Mouse (Mus musculus): Measurements from ENCODE around the gene Stambp. TPM values are rescaled to one million over a fixed set of nuclear protein-coding genes. Genes with fewer than 3 reads are reported as not detected.

Stambp gene
- polyA plus RNA-seq, 1 experiment from 2014 or later, result 28.3 TPM

DNA sequence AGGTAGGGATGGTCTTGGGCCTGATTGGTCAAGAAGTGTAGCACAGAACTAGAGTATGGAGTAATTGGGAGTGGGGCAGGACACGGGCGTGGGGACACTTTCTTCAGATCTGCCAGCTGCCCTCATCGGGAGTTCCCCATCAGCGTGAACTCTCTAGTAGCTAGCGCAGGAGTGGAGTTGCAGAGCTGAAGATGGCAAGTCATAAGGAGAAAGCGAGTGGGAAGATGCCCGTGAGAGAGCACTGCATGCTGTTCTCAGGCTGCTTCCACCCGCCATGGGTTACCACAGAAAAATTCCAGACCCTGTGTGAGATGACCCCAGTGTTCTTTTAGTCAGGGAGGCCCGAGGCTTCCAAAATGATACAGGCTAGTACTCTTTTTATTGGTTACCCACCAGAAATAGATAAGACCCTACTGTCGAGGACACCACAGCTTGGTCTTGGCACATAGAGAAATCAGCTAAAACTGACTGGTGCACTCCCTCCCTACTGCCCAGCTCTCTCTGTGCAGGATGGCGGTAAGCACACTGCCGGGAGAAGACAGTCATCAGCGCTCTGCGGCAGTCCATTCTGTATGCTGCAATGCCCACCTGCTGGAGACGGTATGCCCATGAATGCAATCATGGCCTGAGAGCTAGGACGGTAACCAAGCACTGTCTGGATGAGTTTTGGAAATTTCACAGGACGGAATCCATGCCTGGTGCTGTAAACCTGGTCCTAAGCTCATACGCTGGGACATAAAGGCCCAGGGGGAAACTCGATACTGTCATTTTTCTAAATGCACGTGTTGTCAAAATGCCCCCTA, 9.8 kb upstream of the Stambp start:
- 0 out of 2 replicates have a peak, but pooled peaks have one; percentile 9 for ATAC-seq (ENCODE audit: low FRiP score)

DNA sequence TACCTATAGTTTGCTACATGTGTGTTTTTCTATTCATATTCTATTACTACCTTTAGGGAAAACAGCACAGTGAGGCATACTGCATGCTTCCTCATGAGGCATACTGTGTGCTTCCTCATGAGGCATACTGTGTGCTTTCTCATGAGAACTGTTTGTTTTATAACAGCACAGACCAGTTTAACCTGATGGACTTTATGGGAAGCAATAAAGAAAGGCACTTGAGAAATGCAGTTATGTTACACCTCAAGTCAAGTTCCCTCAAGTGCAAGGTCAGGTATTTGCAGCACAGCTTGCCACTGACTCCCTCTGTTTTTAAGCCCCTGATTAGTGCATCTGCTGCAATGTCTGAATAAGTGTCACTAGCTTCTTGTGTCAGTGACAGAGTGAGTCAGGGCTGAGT, 5.0 kb upstream of the Stambp start:
- DNase-seq (ENCODE audit: low spot score, missing footprints), result no peak
- Histone ChIP-seq H3K9ac (ENCODE audit: low read length) (no peak overlapping the region), H3K36me3 (ENCODE audit: control insufficient read depth, insufficient read depth, low read length) (no peaks in the 10 kb centered on the region), H3K4me1 (ENCODE audit: control insufficient read depth, insufficient read depth, low read length) (peaks cover 4% of the 10 kb centered on the region), H3K27me3 (ENCODE audit: control insufficient read depth, insufficient read depth, low read length) (no peaks in the 10 kb centered on the region; the same call in 1 of the 2 replicates), H3K4me3 (ENCODE audit: low read depth, low read length) (no peak overlapping the region), H3K9me3 (ENCODE audit: control insufficient read depth, low read length) (no peaks in the 10 kb centered on the region), H3K27ac (ENCODE audit: low read depth, low read length) (no peak overlapping the region), H3K4me2 (no peak overlapping the region)
- ATAC-seq (ENCODE audit: low FRiP score), result no peak

More for the DNA sequence above, 9.8 kb upstream of the Stambp start:
- Histone ChIP-seq H3K36me3 (ENCODE audit: control insufficient read depth, insufficient read depth, low read length) (no peaks in the 10 kb centered on the region), H3K4me3 (ENCODE audit: low read depth, low read length) (no peak overlapping the region), H3K27ac (ENCODE audit: low read depth, low read length) (no peak overlapping the region), H3K27me3 (ENCODE audit: control insufficient read depth, insufficient read depth, low read length) (no peaks in the 10 kb centered on the region; the same call in 1 of the 2 replicates), H3K9ac (ENCODE audit: low read length) (no peak overlapping the region), H3K4me1 (ENCODE audit: control insufficient read depth, insufficient read depth, low read length) (peaks cover 4% of the 10 kb centered on the region; the same call in 1 of the 2 replicates), H3K9me3 (ENCODE audit: control insufficient read depth, low read length) (no peaks in the 10 kb centered on the region), H3K4me2 (no peak overlapping the region)
- WGBS, result 43% methylated on average over 20 of the region's 20 CpGs
- DNase-seq (ENCODE audit: low spot score, missing footprints), result no peak

- ATAC-seq (ENCODE audit: low FRiP score) (no peak), DNase-seq (ENCODE audit: low spot score, missing footprints) (no peak)
- Histone ChIP-seq H3K9ac (ENCODE audit: low read length) (no peak overlapping the region), H3K36me3 (ENCODE audit: control insufficient read depth, insufficient read depth, low read length) (no peaks in the 10 kb centered on the region), H3K27me3 (ENCODE audit: control insufficient read depth, insufficient read depth, low read length) (no peaks in the 10 kb centered on the region), H3K4me3 (ENCODE audit: low read depth, low read length) (no peak overlapping the region), H3K9me3 (ENCODE audit: control insufficient read depth, low read length) (no peaks in the 10 kb centered on the region), H3K4me1 (ENCODE audit: control insufficient read depth, insufficient read depth, low read length) (peaks cover 10% of the 10 kb centered on the region), H3K27ac (ENCODE audit: low read depth, low read length) (no peak overlapping the region), H3K4me2 (no peak overlapping the region)
- 95% methylated on average over 4 of the region's 4 CpGs for WGBS
These were observed 3.1 kb upstream of the Stambp start for GRCm38 (mm10) chr6:83575609-83576008.

GRCm38 (mm10) chr6:83571840-83572667, 475 bp downstream of the Stambp start:
- Histone ChIP-seq H3K27ac (ENCODE audit: low read depth, low read length) (peak overlapping the region; percentile 40; the same call in 1 of the 2 replicates), H3K4me3 (ENCODE audit: low read depth, low read length) (peak overlapping the region; percentile 80), H3K4me2 (peak overlapping the region; percentile 72), H3K36me3 (ENCODE audit: control insufficient read depth, insufficient read depth, low read length) (no peaks in the 10 kb centered on the region), H3K4me1 (ENCODE audit: control insufficient read depth, insufficient read depth, low read length) (peaks cover 10% of the 10 kb centered on the region), H3K27me3 (ENCODE audit: control insufficient read depth, insufficient read depth, low read length) (no peaks in the 10 kb centered on the region), H3K9ac (ENCODE audit: low read length) (peak overlapping the region; percentile 80), H3K9me3 (ENCODE audit: control insufficient read depth, low read length) (no peaks in the 10 kb centered on the region)
- DNase-seq (ENCODE audit: low spot score, missing footprints), result peak; percentile 97
- peak; percentile 96 for ATAC-seq (ENCODE audit: low FRiP score)
- WGBS, result 5% methylated on average over 37 of the region's 37 CpGs

GRCm38 (mm10) chr6:83568901-83569862, 3.3 kb downstream of the Stambp start:
- ATAC-seq (ENCODE audit: low FRiP score) (no peak), DNase-seq (ENCODE audit: low spot score, missing footprints) (no peak)
- Histone ChIP-seq H3K9me3 (ENCODE audit: control insufficient read depth, low read length) (no peaks in the 10 kb centered on the region), H3K4me2 (no peak overlapping the region), H3K27ac (ENCODE audit: low read depth, low read length) (no peak overlapping the region), H3K9ac (ENCODE audit: low read length) (no peak overlapping the region), H3K4me1 (ENCODE audit: control insufficient read depth, insufficient read depth, low read length) (peaks cover 10% of the 10 kb centered on the region), H3K36me3 (ENCODE audit: control insufficient read depth, insufficient read depth, low read length) (no peaks in the 10 kb centered on the region), H3K4me3 (ENCODE audit: low read depth, low read length) (no peak overlapping the region), H3K27me3 (ENCODE audit: control insufficient read depth, insufficient read depth, low read length) (no peaks in the 10 kb centered on the region)
- 80% methylated on average over 20 of the region's 20 CpGs for WGBS

GRCm38 (mm10) chr6:83555972-83556371, 16.6 kb downstream of the Stambp start:
- no peaks in the 10 kb centered on the region for H3K27me3 ChIP-seq (ENCODE audit: control insufficient read depth, insufficient read depth, low read length)
- DNase-seq (ENCODE audit: low spot score, missing footprints) (no peak), ATAC-seq (ENCODE audit: low FRiP score) (no peak)
- no peak overlapping the region for H3K4me3 ChIP-seq (ENCODE audit: low read depth, low read length)
- no peaks in the 10 kb centered on the region for H3K9me3 ChIP-seq (ENCODE audit: control insufficient read depth, low read length)
- H3K27ac ChIP-seq (ENCODE audit: low read depth, low read length), result no peak overlapping the region
- no peak overlapping the region for H3K4me2 ChIP-seq
- 88% methylated on average over 6 of the region's 6 CpGs for WGBS
- H3K9ac ChIP-seq (ENCODE audit: low read length), result no peak overlapping the region
- H3K4me1 ChIP-seq (ENCODE audit: control insufficient read depth, insufficient read depth, low read length), result no peaks in the 10 kb centered on the region
- 0 out of 2 replicates have a peak, but pooled peaks cover under 1% of the 10 kb centered on the region for H3K36me3 ChIP-seq (ENCODE audit: control insufficient read depth, insufficient read depth, low read length)

- Histone ChIP-seq H3K27me3 (ENCODE audit: control insufficient read depth, insufficient read depth, low read length) (no peaks in the 10 kb centered on the region), H3K4me1 (ENCODE audit: control insufficient read depth, insufficient read depth, low read length) (no peaks in the 10 kb centered on the region), H3K4me2 (no peak overlapping the region), H3K9ac (ENCODE audit: low read length) (no peak overlapping the region), H3K36me3 (ENCODE audit: control insufficient read depth, insufficient read depth, low read length) (no peaks in the 10 kb centered on the region; the same call in 1 of the 2 replicates), H3K4me3 (ENCODE audit: low read depth, low read length) (no peak overlapping the region), H3K9me3 (ENCODE audit: control insufficient read depth, low read length) (no peaks in the 10 kb centered on the region), H3K27ac (ENCODE audit: low read depth, low read length) (no peak overlapping the region)
- ATAC-seq (ENCODE audit: low FRiP score) (no peak), DNase-seq (ENCODE audit: low spot score, missing footprints) (no peak)
- whole genome bisulfite sequencing, result 55% methylated on average over 5 of the region's 5 CpGs
These were observed 24.2 kb downstream of the Stambp start for GRCm38 (mm10) chr6:83548346-83548745.

DNA sequence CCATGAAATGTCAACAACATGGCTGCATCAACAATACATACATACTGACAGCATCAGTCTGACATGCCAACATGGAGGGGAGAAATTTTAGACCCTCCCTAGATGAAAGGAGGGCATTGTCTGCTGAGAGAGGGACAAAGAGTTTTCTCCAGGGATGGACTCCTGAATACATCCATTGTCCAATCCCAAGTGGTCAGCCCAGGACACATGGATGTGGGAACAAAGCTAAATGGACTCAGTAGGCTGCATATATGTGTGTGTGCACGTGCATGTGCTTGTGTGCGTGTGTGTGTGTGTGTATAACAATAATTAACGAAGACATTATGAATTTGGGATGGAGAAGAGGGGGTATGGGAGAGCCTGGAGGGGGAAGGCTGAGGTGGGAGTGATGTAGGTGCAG, 26.8 kb downstream of the Stambp start:
- Histone ChIP-seq H3K27me3 (ENCODE audit: control insufficient read depth, insufficient read depth, low read length) (no peaks in the 10 kb centered on the region), H3K9ac (ENCODE audit: low read length) (no peak overlapping the region), H3K36me3 (ENCODE audit: control insufficient read depth, insufficient read depth, low read length) (no peaks in the 10 kb centered on the region; the same call in 1 of the 2 replicates), H3K4me2 (no peak overlapping the region), H3K9me3 (ENCODE audit: control insufficient read depth, low read length) (no peaks in the 10 kb centered on the region), H3K4me3 (ENCODE audit: low read depth, low read length) (no peak overlapping the region), H3K27ac (ENCODE audit: low read depth, low read length) (no peak overlapping the region), H3K4me1 (ENCODE audit: control insufficient read depth, insufficient read depth, low read length) (no peaks in the 10 kb centered on the region)
- 83% methylated on average over 3 of the region's 3 CpGs for WGBS
- ATAC-seq (ENCODE audit: low FRiP score) (no peak), DNase-seq (ENCODE audit: low spot score, missing footprints) (no peak)

All from midbrain, embryonic 11.5 days (tissue).